Mouse (Mus musculus): ENCODE data around the gene Spib. TPM values are rescaled to one million over a fixed set of nuclear protein-coding genes. Genes with fewer than 3 reads are reported as not detected.

The Spib gene
- total RNA-seq, 2 experiments from 2014 or later = 0.13 TPM; not detected in 1

DNA sequence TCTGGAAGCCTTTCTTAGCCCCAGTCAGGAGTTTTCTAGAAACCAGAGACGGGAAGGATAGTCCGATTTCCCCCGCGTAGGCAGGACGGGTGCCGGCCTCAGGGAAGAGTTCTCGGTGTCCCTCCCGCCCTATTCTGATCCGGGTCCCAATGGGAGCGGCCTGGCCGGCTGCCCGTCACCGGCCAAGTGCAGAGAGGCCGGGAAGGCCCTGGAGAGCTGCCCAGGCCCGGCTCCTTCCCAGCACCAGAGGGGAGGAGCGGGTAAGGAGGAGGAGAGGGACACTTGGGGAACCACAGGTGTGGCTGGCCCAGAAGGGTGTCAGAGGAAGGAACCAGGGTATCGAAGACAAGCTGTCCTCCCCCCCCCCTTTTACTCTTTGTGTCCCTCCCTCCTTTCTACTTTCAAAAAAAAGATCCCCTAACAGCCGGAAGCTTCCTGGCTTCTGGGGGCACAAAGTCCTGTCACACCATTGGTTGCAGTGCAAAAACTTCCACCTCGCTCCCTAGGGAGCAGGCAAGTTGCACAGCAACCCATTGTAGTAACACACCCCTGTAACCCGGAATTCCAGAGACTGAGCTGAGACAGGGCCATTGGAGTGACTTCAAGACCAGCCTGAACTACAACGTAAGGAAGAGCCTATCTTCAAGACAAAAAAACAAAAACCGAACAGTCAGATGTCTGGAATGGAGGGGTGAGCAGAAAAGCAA, 6.6 kb downstream of the Spib start:
- peak in 1 of 2 experiments; percentile 63 for DNase-seq

DNA sequence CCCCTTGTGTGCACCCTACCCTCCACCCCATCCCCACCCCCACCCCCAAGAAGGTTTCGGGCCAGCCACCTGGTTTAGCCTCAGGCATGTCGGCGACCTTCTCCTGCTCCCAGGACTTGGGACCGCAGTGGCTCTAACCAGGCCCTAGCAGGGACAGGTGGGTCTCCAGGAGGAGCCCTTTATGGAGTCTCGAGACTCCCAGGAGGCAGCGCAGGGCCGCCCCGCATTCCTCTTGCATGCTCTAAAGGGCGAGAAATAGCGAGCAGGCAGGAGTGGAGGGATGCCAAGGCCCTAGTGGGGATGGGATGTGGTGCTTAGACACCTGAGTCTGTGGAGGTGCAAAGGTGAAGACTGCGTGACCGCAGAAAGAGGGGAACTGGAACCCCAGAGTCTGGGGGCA, 7.4 kb downstream of the Spib start, which contains the start of gene Mybpc2:
TSS of gene Mybpc2 (minus strand) at position 155 of the 400 bp plus-strand sequence.
- DNase-seq = no peak

DNA sequence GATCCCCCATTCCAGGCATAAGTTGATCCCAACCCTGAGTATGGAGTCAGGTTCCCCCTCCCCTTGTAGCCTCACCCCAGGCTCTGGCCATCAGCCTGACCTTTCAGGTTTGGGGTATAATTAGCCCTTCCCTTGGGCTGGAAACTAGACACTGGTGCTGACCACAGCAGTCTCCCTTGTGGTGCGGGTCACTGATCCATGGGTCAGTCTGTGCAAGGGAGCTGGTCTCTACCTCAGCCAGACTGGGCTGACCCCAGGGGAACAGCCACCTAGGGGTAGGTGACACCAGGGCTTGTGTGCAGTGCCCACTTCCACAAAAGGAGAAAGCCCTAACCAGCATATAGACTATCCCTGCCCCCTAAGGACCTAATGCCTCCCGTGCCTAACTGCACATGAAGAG, 8.8 kb downstream of the Spib start:
- no peak for DNase-seq

DNA sequence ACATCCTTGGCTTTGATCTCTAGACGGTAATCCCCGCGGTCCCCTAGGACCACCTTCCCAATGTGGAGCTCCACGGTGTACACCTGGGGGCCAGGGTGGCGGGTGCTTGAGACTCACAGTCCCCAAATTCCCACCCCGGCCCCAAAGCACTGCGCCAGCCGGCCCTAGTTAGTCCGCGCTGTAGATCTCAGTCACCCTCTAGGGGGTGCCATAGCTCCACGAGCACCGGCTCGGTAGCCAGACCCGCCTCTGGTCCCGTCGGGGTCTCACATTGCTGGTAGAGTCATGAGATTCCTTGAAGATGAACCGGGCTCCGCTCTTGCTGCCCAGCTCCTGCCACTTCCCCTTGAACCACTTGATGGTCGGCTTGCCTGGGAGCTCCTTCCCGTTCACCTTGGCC, 10.2 kb downstream of the Spib start:
- DNase-seq = no peak

DNA sequence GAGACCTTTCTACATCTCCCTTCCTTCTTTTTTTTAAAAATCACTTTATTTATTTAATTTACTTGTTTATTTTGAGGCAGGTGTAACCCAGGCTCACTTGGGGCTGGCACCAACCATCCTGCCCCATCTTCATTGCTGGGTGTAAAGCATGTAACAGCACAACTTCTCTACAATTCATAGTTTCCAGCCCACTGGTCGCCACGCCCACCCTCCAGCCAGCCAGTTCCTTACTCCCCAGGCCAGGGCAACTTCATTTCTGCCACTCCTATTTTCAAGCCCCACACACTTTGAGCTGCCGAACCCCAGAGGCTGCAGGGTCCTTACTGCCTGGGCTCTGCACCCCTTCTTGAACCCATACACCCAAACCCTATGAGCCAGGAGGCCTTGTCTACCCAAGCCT, 10.9 kb downstream of the Spib start:
- no peak for DNase-seq

DNA sequence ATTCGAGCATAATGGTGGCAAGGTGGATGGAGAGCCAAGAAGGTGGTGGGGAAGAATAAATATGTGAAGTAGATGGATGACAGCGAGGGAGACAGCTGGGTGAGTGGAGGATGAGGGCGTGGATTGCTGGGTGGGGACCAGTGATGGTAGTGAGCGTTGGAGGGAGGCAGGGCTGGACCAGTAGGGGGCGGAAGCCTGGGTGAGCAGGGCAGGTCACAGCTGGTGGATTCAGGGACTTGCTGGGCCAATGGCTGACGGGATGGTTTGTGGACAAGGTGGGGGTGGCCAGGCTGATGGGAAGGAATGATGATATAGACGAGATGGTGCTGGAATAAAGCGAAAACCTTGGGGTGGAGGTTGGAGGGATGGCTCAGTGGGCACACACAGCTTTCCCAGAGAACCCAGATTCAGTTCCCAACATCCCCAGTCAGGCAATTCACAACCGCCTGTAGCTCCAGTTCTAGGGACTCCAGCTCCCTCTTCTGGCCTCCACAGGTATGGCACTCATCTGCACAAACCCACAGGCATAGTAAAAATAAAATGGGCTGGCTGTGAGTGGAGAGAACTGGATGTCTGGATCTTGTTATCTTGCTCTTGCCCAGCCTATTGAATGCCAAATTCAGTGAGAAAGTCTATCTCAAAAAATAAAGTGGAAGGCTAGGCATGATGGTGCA, 12.5 kb downstream of the Spib start:
- no peak for DNase-seq

DNA sequence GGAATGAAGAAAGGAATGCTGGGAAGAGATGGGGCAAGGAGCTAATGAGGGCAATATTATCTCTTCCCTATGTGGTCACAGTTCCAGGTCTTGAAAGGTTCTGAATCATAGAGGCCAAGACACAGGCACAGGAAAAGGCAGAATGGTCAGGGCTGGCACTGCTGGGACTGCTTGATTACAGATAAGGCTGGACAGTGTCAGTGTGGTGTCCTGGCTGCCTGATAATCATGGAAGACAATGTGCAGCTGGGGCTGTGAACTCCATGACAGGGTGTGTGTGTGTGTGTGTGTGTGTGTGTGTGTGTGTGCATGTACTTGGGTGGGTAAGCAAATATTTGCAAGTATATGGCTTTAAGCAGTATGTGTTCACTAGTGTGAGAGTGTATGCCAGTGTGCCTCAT, 24.4 kb downstream of the Spib start:
- DNase-seq = no peak

DNA sequence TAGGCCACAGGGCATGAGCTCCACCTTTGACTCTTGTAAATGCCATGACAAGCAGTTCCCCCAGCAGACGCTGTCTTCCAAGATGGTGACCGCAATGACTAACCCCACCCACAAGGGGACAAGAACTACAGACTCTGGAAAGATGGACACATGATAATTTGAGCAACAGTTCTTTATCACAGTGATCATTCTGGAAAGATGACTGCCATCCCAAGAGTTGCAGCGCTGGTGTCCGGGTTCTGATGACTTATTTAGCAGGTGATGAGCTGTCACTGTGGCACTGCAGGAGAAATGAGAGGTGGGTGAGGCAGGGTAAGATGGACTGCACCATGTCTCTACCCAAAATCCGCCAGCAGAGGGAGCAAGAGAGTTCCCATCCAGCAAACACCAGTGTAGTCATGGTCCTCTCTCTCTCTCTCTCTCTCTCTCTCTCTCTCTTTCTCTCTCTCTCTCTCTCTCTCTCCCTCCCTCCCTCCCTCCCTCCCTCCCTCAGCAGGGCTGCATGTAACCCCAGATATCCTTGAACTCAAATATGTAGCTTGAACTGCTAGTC, 30.2 kb downstream of the Spib start:
- DNase-seq = peak; percentile 65 to 75

DNA sequence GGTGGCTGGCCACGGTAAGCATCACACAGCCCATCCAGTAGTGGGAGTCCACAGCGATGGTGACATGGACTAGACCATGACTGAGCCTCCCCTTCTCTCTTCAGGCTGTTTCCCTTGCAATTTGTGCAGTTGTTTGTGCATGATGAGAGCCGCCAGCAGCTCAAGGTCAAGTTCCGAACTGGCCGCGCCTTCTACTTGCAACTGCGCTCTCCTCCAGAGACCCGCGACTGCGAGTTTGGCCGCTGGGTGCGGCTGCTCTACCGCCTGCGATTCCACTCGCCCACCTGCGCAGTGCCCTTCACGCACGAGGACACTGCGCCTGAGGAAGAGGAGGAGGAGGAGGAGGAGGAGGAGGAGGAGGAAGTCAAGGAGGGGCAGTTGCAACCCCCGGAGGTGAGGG, 31.8 kb downstream of the Spib start:
- no peak for DNase-seq

DNA sequence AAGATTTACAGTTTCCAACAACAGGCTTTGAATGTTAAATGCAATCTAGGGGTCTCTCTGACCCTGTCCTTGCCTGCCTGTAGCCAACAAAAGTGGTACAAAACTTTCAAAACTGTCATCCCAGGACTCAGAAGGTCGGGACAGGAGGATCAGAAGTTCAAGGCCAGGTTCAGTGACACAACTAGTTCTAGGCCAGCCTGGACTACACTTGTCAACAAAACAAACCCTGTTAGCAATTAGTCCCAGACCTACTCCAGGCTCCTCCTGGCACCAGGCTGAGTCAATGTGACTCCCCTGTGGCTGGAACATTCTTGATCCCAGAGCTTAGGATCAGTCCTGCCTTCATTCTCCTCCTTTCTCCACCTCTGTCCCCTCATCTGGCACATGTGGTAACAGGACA, 32.9 kb downstream of the Spib start:
- no peak for DNase-seq

DNA sequence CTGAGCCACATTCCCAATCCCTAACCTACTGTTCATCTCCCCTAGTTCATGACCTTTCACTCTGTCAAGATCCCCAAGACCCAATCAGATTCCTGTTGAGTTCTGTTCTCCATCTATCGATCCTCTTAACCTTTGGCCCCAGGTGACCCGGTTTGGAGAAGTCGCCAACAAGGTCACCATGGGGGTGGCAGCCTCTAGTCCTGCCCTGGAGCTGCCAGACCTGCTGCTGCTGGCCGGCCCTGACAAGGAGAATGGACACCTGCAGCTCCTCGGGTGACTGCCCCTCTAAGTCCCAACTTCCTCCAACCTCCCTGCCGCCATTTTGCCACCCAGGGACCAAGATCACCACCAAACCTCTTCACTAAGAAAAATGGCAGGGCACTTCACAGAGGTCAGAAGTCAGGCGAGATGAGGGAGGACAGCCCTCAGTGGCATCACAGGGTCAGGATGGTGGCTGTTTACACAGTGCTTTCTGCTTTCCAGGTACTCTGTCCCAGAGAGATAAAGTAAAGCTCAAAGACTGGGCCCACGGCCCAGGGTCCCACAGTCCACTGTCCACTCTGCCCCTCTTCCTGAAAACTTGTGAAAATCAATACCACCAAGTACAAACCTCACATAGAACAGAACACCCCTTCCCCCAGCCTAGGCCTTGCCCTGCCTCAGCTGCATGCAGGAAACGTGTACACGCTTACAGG, 34.4 kb downstream of the Spib start:
- no peak for DNase-seq

DNA sequence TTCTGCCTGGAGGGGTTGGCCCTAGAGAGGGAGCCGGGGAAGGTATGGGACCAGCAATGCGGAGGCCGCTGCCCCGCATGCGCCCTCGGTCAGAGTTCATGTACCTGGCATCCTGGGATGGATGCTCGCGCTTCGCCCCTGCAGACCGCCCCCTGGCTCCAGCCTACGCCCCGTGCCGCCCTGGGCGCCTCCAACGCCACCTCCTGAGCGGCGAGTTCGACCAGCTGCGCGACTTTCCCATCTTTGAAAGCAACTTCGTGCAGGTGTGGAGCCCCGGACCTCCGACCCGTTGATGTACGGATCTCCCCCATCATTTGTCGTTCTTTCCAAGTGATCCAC, 35.1 kb downstream of the Spib start:
- DNase-seq = no peak

DNA sequence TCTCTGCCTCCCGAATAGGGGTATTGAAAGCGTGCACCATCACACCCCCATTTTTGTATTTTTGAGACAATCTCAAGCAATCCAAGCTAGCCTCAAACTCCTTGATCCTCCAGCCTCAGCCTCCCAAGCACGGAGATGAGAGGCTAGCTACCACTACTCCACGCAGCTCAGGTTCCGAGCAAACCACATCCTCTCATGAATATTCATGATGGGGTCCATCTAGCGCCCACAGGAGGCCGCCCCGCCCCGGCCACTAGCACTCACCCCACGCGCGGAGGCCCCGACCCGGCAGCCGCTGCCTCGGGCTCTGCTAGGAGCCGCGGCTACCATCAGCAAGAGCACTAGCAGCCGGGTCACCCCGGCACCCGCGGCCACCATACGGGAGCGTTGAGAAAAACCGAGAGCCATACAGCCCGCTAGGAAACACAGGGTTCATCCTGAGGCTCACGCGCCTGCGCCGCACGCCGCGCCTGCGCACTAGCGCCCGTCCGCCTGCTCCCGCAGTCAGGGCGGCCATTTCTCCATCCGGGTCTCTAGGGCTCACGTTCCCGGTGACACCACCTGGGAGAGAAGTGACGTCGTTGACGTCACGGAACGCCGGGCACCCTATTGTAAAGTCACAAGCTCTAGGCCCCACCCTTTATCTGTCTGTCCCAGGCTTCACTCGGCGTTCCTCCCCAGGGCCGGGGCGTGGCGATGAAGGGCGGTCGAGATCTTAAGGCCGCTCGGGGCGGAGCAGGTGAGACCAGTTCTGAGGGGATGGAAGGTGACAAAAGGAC, 35.7 kb downstream of the Spib start, which contains the start of the genes Emc10 and Fam71e1:
TSS of gene Emc10 (minus strand) at position 538 of the 779 bp plus-strand sequence.
TSS of gene Fam71e1 (plus strand) at position 590 of the 779 bp plus-strand sequence.
- peak; percentile 98 for DNase-seq

DNA sequence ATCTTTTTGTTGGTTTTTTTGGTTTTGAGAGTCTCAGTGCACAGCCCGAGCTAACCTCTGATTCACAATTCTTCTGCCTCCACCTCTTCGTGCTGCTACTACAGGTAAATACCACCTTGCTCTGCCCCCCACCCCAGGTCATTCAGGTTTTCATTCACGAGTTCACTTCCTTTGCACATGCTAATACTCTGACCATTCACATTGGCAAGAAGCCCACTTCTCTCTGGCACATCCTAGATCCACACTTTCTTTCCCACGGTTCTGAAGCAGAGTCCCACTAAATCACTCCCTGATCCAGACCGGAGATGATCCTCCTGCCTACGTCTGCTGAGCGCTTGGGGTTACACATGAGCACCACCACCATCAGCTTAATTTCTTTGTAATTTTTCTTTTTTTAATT, 36.8 kb downstream of the Spib start:
- no peak for DNase-seq

DNA sequence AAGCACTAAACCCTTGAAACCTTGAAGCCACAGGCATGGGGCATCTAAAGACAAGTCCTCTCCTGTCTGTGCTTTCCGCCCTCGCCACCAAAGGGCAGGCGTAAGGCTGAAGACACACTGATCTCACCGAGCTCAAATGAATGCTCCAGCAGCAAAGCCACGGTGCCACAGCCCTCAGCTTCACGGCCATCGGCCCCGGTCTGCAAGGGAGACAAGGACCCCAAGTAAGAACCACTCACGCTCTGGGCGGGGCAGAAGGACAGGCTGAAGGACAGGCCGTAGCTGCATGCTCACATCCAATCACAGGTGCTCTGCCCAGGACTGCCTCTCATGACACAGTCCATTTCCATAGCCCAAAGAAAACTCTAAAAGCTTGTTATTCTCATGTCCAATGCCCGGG, 37.2 kb downstream of the Spib start:
- DNase-seq = no peak

DNA sequence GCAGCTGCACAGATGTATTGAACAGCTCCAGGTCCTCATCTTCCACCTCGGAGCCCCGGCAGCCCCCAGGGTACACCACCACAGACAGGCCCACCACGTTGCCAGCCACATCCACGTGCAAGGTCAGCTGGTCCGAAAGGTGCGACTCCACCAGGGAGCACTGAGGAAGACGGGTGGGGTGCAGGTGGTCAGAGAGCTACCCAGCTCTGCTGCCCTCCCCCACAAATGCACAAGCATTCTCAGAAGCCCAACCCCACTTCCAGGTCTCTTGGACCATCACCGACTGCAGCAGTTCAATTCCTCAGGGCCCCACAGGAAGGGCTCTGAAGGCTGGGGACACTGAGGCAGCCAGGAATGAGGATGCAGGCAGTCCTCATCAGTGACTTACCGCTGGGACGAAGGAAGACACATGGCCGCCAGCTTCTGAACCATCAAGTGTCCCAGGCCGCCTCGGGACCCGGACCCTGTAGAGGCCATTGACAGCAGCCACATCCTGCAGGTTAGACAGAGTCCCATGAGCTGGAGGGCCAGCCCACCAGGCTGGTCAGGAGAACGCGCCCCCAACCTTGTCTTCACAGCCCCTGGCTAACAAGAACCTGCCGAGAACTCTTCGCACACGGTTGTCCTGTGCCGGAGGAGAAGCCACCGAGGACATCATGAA, 39.6 kb downstream of the Spib start:
- no peak for DNase-seq

DNA sequence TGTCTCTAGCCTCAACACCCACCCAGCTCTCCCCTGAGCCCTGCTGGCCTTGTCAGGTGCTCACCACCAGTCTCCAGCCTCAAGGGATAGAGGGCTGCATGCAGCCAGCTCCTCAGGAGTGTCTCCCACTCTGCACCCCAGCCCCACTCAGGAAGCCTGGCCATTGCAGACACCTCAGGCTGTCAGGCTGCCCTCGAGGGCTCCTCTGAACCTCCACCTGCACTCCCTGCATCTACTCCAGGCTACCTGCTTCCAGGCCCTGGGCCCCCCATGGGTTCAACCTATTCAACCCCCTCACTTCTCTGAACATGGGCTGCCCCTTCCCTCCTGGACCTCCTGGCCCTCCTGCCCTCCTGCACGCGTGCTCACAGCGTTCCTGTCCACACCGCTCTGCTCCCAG, 40.5 kb downstream of the Spib start:
- no peak for DNase-seq

DNA sequence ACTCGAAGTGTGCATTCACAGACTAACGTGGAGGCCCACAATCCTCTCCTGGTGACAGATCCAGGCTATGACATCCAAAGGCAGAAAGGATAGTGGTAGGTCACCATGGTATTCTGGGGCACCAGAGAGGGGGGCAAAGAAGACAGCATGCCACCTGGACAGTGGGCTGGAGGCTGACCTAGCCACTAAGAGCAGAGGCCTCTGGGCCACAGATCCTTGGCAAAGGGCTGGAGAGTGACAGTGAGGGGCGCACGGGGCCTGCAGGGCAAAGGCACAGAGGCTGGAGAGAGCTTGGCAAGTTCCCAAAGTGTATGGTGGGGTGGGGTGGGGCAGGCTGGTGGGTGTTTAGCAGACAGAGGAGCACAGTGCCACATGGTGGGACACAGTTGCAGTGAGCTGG, 41.6 kb downstream of the Spib start:
- DNase-seq = no peak

DNA sequence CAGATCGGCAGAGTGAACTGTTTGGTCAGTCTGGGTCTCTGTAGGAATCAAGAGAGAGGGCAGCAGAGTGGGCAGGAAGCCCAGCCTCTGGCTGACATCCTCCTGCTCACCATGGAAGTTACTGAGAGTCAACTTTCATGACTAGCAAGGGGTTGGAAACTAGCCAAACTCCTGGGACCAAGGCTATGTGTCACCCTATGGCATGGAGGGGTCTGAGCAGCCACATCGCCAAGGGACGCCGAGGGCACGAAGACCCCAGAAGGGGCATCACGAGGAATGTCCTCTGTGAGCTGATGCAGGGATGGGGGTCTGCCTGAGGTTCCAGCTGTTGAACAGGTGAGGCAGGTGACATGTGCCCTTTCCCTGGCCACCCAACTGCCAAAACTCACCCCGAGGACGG, 43.3 kb downstream of the Spib start:
- DNase-seq = no peak

DNA sequence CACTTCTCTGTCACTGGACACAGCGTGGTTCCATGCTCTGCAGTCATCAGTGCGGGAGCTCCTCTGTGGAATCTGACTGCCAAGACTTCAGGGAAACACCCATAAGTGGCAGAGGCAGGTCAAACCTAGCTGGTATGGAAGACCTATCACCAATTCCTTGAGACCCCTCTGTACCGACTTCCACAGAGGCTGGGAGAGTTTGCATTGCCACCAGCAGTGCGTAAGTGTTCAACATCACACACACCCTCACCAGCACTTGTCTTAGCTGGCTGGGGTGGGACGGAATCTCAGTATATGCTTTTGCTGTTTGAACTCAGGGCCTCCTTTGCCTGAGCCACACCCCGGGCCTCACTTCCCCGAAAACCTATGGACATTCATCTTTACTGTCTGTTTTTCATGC, 43.9 kb downstream of the Spib start:
- no peak for DNase-seq

DNA sequence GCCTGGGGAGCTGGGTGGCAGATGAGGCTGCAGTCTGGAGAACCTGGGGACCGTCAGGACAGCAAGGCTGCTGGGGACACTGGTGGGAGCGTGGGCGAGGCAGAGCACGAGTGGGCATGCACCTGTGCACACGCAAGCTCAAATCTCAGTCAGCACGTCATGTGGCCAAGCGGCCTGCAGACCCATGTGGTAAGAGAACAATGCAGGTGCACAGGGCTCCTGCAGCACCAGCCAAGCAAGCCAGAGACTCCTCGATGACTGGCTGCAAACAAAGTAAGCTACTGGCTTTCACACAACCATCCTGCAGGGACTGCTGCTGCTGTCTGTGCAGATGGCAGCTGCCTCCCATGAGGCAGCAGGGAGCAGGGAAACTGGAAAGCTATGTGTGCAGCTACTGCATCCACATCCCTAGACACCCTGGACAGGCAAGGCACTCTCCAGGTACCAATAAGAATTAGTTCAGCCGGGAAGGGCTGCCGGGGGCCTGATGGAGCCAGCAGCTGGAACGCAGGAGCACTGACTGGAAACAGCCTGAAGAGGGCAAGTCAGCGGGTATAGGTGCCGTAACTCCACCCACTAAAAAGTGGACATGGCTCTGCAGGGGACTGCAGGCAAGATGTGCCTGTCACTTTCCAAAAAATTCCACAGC, 44.8 kb downstream of the Spib start:
- peak in 1 of 2 experiments; percentile 38 for DNase-seq
